Mouse (Mus musculus) right cerebral cortex, adult 2 months (tissue): ENCODE results near the gene Dennd6a.
"Not testable (repeated sequence)": the region's sequence is repeated elsewhere in the genome, so short reads cannot be mapped to it uniquely, and the experiment has no call there.

Source experiments
- DNase-seq, 2 experiments: peaks; one replicate each; pipeline ENCODE4 v3.0.0; 2021 to 2022; ENCODE audit warnings: low spot score in 2 of 2

Dennd6a gene

GRCm38 (mm10) chr14:26639961-26640360, 66.3 kb downstream of the Dennd6a start:
- peak in 1 of 2 experiments; percentile 12 for DNase-seq

DNA sequence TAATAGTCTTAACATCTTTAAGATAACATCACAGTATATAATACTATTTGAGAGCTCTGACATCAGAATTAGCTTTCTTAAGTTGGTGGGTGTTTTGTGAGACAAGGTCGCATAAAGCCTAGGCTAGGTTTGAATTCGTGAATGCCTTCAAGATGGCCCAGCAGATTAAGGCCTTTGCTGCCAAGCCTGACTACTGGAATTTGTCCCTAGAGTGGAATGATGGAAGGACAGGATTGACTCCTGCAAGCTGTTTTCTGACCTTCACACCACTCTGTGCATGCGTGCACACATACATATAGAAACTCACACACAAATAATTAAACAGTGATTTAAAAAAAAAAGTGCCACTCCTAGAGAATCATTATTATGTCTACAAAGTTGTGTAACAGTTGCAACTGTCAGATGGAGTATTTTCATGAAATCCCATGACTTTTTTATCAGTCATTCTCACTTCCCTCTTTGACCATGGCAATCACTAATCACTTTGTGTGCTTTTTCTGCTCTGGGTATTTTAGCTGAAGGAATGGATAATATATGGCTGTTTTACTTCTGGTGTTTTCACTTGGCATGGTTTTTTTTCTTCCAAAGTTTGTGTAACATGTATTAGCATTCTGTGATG, 69.5 kb downstream of the Dennd6a start:
- DNase-seq, result no peak

- no peak for DNase-seq
Measured at GRCm38 (mm10) chr14:26645989-26646650, 72.5 kb downstream of the Dennd6a start.

- no peak for DNase-seq
Measured at GRCm38 (mm10) chr14:26647811-26648210, 74.2 kb downstream of the Dennd6a start.

DNA sequence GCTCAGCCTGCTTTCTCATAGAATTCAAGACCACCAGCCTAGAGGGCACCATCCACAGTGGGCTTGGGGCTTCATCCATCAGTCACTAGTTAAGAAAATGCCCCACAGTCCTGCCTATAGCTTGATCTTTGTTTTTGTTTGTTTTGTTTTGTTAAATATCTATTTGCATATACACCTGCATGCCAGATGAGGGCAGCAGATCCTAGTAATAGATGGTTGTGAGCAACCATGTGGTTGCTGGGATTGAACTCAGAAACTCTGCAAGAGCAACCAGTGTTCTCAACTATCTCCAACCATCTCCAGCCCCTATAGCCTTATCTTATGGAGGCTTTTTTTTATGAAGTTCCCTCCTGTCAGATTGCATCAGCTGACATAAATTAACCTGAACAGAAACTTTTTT, 78.2 kb downstream of the Dennd6a start:
- no peak for DNase-seq

- no peak for DNase-seq
Measured at GRCm38 (mm10) chr14:26658178-26658577, 84.5 kb downstream of the Dennd6a start.

- no peak for DNase-seq
Measured at GRCm38 (mm10) chr14:26660233-26660632, 86.6 kb downstream of the Dennd6a start.

GRCm38 (mm10) chr14:26662016-26662415, 88.4 kb downstream of the Dennd6a start:
- no peak for DNase-seq

DNA sequence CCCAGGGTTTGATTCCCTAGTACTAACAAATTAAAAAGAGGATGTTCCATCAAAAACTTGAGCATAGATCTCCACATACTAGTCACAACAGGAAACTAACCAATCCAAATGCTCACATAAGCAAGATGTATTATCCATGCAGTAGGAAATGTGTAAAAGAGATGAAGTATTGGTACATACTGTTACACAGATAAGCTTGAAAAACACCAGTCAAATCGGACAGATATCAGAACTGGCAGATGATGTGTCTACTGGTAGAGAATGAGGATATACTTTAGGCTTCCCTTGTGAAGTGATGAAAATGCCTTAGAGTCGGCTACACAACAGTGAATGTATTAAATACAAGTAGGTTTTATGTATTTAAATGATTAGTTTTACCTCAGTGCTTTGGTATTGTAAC, 88.8 kb downstream of the Dennd6a start:
- DNase-seq, result no peak

DNA sequence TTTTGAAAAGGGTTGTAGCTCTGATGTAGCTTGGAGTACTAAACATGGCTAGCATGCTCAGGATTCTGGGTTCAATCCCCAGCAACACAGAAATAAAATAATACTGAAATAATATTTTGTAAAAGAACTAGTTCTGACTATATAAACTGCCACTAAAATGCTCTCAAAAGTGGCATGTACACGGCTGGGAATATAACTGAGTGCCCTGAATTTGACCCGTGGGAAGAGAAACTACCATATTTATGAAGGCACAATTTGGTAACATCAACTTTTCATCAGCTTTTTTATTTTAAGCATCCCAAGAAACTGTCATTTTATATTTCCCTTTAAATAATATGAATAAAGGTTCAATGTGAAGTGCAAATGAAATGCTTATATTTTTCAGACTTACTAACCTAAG, 90.2 kb downstream of the Dennd6a start:
- no peak for DNase-seq

- DNase-seq, result no peak
Measured at GRCm38 (mm10) chr14:26667991-26668370, 94.3 kb downstream of the Dennd6a start.

GRCm38 (mm10) chr14:26668371-26669291, 95.0 kb downstream of the Dennd6a start:
- peak; percentile 60 to 69 for DNase-seq

GRCm38 (mm10) chr14:26669292-26670073, 95.8 kb downstream of the Dennd6a start, which contains the start of gene Pde12:
TSS of gene Pde12 (minus strand) at chr14:26669883.
- peak; percentile 86 to 94 for DNase-seq

DNA sequence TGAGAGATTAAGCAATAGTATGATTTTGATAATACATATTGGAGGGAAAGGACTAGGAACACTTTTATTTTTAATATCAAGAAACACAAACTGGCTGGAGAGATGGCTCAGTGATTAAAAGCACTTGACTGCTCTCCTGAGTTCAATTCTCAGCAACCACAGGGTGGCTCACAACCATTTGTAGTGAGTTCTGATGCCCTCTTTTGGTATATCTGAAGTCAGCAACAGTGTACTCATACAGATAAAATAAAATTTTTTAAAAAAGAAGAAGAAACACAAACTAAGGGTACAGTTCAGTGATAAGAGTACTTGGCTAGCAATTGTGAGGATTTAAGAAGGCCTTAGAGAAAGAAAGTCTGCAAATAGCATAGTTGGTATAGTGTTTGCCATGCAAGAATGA, 97.3 kb downstream of the Dennd6a start:
- no peak for DNase-seq

DNA sequence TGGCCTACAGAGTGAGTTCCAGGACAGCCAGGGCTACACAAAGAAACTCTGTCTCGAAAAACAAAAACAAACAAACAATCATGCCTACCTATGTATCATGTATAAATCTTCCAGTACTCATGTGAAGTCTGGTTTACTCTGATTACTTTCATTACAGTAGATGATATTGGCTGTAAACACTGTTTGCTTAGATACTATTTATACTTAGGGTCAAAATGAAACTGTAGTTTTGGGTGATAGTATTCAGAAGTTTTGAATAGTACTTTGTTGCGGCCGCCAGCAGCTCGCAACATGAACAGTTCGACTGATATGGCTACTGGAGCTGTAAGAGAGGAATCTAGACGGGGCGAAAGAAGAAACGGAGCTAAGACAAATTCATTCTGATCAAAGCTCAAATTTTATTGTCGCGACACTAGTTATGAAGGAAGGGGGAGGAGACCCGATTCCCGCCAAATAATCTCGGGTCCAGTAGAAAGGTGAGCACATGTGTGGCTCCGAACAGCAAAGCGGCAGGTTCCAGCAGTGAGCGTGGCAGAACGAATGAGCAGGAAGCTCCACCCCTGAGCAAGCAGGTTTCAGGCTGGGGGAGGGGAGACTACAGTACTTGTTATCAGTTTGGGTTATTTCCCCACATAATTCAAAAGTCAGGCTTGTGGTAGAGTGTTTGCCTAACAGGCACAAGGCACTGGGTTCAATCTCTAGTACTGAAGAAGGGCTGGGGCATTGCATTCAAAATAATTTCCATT, 98.4 kb downstream of the Dennd6a start:
- not testable (repeated sequence) for DNase-seq

DNA sequence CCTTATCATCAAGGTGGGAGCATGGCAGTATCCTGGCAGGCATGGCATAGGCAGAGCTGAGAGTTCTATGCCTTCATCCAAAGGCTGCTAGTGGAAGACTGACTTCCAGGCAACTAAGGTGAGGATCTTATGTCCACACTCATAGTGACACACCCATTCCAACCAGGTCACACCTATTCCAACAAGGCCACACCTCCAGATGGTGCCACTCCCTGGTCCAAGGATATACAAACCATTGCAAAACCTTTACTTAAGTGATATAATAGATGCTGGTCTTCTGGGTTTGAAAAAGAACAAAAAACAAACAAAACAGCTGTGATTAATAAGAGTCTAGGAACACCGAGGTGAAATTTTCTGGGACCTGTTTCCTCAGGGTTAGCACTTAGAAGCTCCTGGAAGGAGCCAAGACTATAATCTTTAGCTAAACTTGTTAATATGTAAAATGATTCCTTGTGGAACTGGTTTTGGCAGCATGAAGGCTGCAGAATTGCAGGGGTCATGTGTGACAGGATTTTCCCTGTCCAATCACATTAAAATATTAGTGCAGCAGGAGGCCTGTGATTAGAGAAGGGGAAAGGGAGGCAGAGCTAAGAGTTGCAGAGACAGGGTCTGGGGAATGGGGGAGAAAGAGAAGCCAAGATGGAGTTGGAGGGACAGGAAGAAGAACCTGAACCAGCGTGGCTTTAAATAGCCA, 101.0 kb downstream of the Dennd6a start:
- not testable (repeated sequence) for DNase-seq

DNA sequence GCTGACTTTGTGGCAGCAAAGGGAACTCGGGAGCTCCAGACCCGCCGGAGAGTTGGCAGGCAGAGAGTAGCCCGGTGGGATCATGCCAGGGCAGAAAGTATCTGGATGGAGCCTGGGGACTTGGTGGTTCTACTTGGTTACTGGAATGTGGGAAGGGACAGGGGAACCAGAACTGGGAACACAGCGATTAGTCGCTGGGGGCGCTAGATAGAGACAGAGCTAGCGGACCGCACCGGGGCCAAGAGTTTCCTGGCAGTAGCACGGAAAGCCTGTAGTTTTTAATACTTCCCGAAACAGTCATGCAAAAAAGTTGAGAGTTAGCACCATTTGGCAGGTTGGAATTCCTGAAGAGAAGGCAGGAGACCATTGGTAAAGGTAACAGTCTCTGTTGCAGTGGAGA, 101.7 kb downstream of the Dennd6a start:
- DNase-seq, result no peak

DNA sequence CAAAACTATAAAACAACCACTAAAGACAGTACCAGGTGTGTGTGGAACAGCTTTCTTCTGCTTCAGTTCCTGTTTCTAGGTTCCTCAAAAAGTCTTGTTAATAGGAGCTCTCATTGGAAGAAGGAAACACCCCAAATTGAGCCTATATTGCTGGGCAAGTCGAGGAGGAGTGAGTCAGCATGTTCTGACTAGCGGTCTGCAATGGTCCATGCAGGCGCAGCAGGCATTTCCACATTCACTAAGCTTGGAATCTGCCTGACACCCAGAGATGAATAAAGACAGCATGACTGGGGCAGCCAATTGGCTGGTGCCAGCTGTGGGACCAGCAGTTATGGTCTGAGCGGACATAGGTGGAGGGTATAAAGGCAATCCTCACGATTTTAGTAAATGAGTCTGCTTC, 102.1 kb downstream of the Dennd6a start:
- no peak for DNase-seq
